Mouse (Mus musculus) lung, postnatal 4 days (tissue): ENCODE data around the gene Ildr1.

Source experiments
- DNase-seq, 2 experiments: peaks; one replicate each; pipeline ENCODE4 v3.0.0; 2021

The Ildr1 gene

DNA sequence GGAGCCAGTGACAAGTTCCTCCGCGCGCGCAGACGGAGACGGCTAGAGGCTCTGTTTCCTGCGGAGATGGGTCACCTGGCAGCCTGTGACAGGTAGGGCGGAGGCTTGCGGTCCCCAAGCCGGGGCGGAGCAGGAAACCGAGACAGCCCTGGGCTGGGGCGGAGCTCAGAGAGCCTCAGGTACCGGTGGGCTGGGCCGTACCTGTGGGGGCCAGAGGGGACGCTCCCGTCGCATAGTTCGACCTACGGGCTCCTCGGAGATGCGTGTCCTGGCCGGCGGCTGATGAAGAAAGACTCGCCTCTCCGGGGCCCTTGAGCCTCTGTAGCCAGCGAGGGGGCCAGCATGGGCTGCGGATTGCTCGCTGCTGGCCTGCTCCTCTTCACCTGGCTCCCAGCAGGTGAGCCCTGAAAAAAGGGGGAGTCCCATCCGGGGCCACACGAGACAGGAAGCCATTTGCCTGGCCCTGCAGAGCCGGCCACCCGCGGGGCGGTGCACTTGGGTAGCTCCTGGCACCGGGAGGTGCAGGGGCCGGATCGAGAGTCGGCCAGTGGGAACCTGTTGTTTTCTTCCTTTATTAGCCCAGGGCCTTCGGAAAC, at the start of gene Ildr1:
Gene Ildr1 (plus strand): TSS at position 161 of the 596 bp plus-strand sequence.
- peak; percentile 58 to 76 for DNase-seq

- no peak for DNase-seq
Measured at GRCm38 (mm10) chr16:36645124-36645523, 48.7 kb upstream of the Ildr1 start.

- DNase-seq, result no peak
Measured at GRCm38 (mm10) chr16:36649304-36649703, 44.5 kb upstream of the Ildr1 start.

- DNase-seq, result no peak
Measured at GRCm38 (mm10) chr16:36650511-36650910, 43.3 kb upstream of the Ildr1 start.

DNA sequence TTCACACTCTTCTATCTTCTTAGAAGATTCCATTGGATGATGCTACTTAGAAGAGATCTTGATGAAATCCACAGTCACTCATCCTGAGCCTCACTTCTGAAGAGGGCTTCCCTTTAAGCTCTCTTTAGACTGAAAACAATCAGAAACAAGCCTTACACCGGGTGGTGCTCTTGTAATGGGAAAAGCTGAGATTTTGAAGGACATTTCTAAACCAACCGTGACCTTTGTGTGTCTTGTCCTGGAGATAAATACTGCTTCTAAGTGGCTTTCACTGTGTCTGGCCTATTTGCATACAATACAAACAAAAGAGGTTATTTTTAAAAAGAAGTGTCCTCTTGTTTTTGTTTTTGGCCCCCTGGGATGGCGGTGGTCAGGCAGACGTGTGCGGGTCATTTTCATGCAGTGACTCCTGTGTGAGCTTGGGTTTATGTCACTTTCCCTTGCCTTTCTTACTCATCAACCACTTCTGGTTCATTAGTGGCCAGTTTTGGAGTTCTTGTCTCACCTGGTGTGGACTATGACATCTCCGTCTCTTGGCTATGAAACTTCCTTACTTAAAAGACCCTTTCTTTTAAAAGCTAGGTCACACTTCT, 42.5 kb upstream of the Ildr1 start:
- no peak for DNase-seq

GRCm38 (mm10) chr16:36655199-36655598, 38.6 kb upstream of the Ildr1 start:
- DNase-seq, result no peak

GRCm38 (mm10) chr16:36655910-36656309, 37.9 kb upstream of the Ildr1 start:
- no peak for DNase-seq

DNA sequence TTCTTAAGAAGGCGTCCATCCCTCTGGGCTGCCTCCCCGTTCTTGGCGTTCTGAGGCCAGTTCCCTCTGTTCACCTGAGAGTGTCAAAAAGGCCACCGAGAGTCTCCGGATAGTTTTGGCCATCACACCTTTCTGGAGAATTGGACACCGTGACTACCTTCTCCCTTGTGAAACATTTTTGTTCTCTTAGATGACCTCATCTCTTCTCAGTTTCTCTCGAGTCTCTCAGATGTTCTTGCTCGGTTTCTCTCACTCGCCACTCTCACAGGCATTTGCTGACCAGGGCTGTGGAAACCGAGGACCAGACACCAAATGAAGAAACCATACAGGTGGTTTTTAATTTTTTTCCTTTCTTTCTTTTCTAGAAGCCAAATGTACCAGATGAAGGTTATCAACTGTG, 32.4 kb upstream of the Ildr1 start:
- no peak for DNase-seq

- no peak for DNase-seq
Measured at GRCm38 (mm10) chr16:36663484-36663883, 30.3 kb upstream of the Ildr1 start.

DNA sequence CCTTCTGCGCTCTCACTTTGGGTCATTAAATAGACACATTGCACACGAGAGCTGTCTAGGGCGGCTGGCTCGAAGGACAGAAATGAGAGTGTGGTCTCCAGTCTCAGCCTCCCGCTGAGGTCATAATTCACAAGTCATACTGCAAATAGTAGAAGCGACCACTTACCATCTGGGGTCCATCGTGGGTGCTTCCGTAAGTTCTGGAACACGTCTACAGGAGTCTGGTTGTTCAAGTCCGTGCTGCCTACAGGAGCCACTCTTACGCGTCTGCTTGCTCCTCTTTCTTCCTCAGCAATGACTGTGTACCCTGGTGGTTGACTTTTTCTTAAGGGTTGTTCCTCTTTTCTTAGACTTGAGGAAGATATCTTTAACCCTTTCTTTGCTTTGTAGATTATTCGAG, 28.0 kb upstream of the Ildr1 start, which contains the start of gene Cd86:
Gene Cd86 (minus strand): TSS at position 300 of the 400 bp plus-strand sequence.
- DNase-seq, result peak in 1 of 2 experiments; percentile 15

DNA sequence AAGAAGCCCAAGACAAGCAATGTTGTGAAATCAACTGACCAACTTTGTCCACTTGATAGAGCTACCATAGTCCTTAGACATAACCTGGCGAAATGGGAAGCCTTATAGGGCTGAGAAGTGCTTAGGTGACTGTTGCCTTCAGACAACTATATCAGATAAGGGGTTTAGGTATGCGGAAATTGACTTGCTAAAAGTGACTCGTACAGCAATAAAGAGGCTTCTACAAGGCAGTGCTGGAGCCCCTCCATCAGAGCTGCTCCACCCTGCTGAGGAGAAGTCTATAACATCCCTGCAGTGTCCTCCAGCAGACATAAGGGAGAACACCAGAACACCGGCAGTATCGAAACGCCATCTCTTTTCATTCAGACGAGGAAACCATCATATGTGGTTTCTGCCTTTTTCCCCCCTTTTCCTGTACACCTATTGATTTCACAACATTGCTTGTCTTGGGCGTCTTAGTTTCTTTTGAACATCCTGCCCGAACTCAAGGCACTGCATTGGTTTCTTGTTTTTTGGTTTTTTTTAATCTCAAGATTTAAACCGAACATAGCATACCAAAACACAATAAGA, 27.2 kb upstream of the Ildr1 start:
- no peak for DNase-seq

DNA sequence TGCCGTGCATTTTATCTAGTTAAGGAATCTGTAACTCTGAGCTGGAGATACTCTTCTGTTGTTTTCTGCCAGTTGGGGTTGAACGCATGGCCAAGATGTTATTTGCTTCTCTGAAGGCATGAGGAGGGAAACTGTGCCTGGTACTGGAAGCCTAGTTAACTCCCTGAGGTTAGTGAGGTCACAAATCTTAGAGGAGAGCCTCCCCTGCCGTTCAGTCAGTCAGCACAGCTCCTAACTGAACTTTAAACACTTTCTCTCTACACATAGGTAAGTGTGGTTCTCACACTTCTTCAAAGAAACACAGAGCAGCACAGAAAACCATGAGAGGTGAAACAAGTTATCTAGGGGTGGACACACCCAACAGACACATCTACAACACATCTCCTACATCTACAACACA, 23.2 kb upstream of the Ildr1 start:
- DNase-seq, result no peak

- no peak for DNase-seq
Measured at GRCm38 (mm10) chr16:36673196-36673595, 20.6 kb upstream of the Ildr1 start.

- DNase-seq, result peak in 1 of 2 experiments; percentile 29
Measured at GRCm38 (mm10) chr16:36674457-36675204, 19.1 kb upstream of the Ildr1 start.

DNA sequence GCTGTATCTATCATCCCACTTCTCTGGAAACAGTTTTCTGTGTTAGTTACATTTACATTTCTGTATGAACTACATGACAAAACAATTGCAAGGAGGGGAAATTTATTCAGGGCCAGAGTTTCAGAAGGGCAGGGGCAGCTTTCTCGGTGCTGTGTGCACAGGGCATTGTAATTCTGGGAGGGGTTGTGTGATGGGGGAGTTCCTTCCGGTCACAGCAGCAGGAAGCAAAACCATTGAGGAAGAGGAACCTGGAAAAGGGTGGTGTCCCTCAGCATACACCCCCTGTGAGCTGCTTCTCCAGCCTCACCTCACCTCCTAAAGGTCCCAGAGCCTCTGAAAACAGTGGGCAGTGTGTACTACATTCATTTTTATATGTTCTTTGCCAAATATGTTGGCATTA, 18.5 kb upstream of the Ildr1 start:
- DNase-seq, result no peak

DNA sequence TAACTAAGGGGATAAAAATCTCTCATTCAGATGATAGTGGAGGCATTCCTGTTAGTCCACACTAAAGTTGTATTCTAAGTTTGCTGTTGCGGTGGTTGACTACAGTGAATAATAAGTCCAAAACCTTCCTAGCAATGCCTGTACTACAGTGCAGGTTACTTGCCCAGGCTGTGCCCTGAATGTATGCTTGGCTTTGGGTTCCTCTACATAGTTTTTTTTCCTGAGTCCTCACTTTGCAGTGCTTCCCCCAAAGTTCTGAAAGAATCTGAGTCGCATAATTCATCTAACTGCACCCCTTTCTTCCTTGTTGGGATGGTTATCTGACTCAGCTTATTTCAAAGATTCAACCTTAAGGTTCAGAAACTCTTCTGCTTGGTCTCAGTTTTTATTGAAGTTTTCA, 17.9 kb upstream of the Ildr1 start:
- DNase-seq, result no peak

DNA sequence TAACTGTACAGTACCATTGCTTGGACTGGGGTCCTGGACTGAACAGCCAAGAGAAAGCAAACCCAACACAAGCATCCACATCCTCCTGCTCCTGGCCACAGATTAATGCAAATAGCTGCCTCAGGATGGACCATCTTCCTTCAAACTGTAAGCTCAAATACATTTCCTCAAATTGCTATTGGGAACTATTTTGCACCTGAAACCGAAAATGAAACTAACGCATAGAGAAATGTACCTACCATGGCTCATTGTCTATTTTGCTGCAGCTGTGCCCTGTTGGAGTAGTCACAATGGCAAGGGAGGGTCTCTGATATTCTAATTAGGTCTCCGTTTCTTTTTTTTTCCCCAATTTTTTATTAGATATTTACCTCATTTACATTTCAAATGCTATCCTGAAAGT, 11.9 kb upstream of the Ildr1 start:
- DNase-seq, result no peak

DNA sequence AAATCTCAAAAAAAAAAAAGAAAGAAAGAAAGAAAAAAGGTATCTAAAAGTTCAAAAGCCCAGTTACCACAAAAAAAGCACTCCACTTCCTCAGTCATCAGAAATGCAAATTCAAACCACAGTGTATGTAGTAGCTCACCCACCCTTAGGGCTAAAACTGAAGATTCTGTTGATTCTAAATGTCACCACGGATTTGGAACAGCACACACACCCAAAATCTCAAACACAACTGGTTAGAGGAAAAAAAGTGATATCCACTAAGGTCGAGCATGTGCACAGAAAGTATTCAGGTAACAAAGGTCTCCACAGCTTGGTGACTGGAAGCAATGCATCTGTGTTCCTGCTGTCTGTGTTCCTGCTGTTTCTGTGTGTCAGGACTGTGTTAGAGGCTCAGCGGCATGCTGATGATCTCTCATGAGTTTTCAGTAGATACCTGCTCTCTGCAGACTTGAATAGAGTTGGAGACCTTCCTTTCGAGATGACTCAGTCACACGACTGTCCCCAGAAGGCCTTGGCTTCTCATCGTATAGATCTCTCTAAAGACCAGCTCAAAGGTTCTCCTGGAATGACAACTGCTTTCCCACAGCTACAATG, 9.4 kb upstream of the Ildr1 start:
- no peak for DNase-seq

GRCm38 (mm10) chr16:36688076-36688475, 5.7 kb upstream of the Ildr1 start:
- no peak for DNase-seq

DNA sequence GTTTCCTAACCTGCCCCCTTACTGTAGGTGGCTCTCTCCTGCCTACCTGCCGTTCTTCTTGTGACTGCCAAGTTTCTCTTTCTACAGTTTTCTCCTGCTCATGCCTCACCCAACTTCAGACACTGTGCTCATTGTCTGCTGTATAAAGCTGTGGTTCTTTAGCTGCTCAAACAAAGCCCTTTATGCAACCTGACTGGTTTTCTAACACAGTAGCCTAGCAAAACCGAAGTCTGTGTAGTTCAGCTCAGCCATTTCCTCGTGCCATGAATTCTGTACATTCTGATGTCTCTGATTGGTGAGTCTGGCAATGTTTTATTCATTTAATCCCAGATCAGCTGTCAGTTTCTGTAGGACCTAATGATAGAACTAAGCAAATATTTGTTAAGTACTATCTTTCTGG, 2.3 kb upstream of the Ildr1 start:
- no peak for DNase-seq

DNA sequence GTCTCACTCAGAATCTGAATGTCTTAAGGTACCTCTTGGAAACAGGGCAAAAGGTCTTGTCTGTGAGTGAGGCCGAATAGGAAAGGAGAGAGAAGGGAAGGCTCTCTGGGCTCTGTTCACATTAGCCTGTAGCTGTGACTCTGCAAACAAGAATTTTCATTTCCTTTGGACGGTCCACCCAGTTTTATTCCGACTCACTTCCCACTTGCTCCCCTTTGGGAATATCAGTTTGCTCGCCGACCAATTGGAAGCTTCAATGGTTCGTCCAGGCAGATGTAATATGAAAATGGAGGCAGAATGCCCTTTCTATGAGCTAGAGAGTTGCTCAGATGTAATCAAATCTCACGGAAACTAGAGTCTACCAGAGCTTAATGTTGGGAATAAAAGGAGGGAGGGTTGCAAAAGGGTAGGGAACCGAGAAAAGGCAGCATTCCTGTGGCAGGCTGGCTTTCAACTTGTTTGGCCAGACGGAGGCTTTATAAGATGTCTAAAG, 1.1 kb downstream of the Ildr1 start:
- no peak for DNase-seq

DNA sequence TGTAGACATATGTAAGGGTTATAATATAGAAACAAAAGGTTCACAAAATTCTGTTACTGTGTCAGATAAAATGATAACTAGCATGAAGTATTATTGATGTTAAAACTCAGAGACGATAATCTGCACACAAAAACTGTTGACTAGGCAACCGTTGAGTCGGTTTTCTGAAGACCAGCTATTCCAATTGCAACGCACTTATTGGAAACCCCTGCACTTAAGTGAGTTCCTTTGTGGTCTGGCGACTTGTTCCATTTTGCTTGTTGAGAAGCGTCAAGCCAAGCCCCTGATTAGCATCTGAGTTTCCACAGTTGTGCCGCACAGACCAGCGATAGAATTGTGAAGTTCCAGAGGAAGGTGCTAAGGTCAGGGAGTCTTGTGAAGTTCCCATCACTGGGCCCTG, 3.6 kb downstream of the Ildr1 start:
- DNase-seq, result no peak

DNA sequence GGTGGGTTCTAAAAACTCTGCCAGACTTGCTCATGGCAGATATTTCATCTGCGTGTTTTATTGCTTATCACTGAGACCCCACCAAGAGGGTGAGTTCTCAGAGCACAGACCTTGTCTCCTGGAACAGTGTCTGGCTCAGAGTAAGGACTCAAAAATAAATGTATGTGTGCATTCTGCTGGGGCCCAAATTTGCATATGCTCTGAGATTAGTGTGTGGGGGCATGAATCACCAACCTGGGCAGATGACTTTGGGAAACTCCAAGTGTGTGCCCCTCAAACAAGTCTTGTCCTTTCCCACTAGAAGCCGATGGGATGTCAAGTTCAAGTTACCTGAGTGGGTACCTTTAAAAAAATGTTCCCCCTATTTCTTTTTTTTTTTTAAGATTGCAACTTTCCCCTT, 6.7 kb downstream of the Ildr1 start:
- no peak for DNase-seq
